Mouse (Mus musculus) heart, postnatal 0 days (tissue): ENCODE measurements at regions not wholly inside any gene's neighbourhood (a gene's known extent, or its start where the extent isn't known, plus 50 kb on each side); places are given as distances from the start of the nearest gene placed in this dataset.
A peak's percentile ranks its signal among the peaks of the same experiment; 100 is the strongest.

ENCODE experiments used
- ATAC-seq: fragments of 200-750 bp; cut with Nextera tagmentation; 2 replicates; pipeline ENCODE4 v1.8.0; 2017; ENCODE audit warnings: low read depth, moderate number of reproducible peaks, moderate library complexity; ENCODE audit not compliant: insufficient read depth
- DNase-seq: peaks from one replicate; pipeline ENCODE4 v3.0.0-alpha.2; 2016; ENCODE audit warnings: low spot score
- H3K27ac ChIP-seq: fragments of 300-500 bp; sonication (generic); 2 replicates; pipeline ENCODE4 v1.5.1; 2014; ENCODE audit warnings: low read depth, mild to moderate bottlenecking
- H3K27me3 ChIP-seq: fragments of 300-500 bp; sonication (generic); 2 replicates; pipeline ENCODE4 v1.6.1; 2014; ENCODE audit warnings: low read length, mixed read lengths; ENCODE audit not compliant: control insufficient read depth, insufficient read depth
- H3K36me3 ChIP-seq: fragments of 300-500 bp; sonication (generic); replicated peaks from 2 replicates; pipeline ENCODE4 v1.6.1; 2014; ENCODE audit warnings: low read length, mixed read lengths; ENCODE audit not compliant: control insufficient read depth, insufficient read depth
- H3K4me1 ChIP-seq: fragments of 300-500 bp; sonication (generic); 2 replicates; pipeline ENCODE4 v1.6.1; 2014; ENCODE audit warnings: antibody characterized with exemption; ENCODE audit not compliant: control insufficient read depth, insufficient read depth
- H3K4me2 ChIP-seq: fragments of 300-500 bp; sonication (generic); 2 replicates; pipeline ENCODE4 v1.6.1; 2014; ENCODE audit warnings: low read depth, mild to moderate bottlenecking, low read length, moderate library complexity
- H3K4me3 ChIP-seq: fragments of 300-500 bp; sonication (generic); 2 replicates; pipeline ENCODE4 v1.5.1; 2014; ENCODE audit warnings: low read depth, low read length
- H3K9ac ChIP-seq: fragments of 300-500 bp; sonication (generic); replicated peaks from 2 replicates; pipeline ENCODE4 v1.6.1; 2014; ENCODE audit warnings: low read depth, low read length, mixed read lengths
- H3K9me3 ChIP-seq: fragments of 300-500 bp; sonication (generic); replicated peaks from 2 replicates; pipeline ENCODE4 v1.6.1; 2016; ENCODE audit warnings: low read length; ENCODE audit not compliant: control insufficient read depth
- CTCF ChIP-seq: IDR thresholded peaks from 2 replicates; pipeline ENCODE4 v1.5.1; 2016; ENCODE audit warnings: antibody characterized with exemption, control low read depth, low read depth
- EP300 ChIP-seq: IDR thresholded peaks from 2 replicates; pipeline ENCODE4 v1.6.1; 2016; ENCODE audit warnings: antibody characterized with exemption, low read depth
- WGBS: fragments of 180-500 bp; shearing (Covaris S2); extraction: QIAGEN DNeasy Blood & Tissue Kit; methylation state at CpG from one replicate; pipeline ENCODE4 v1.1.7; 2014; 5-methylcytosine and 5-hydroxymethylcytosine counted together

GRCm38 (mm10) chr10:17003123-17003849 lies 719.7 kb upstream of the Cited2 start:
- WGBS = 48% methylated on average over 4 of the region's 4 CpGs
- Histone ChIP-seq H3K4me3 (no peak overlapping the region), H3K36me3 (no peaks in the 10 kb centered on the region), H3K4me1 (no peaks in the 10 kb centered on the region), H3K9me3 (no peaks in the 10 kb centered on the region), H3K9ac (no peak overlapping the region), H3K27me3 (no peaks in the 10 kb centered on the region), H3K4me2 (no peak overlapping the region), H3K27ac (no peak overlapping the region)
- DNase-seq (no peak), ATAC-seq (no peak)
- no peak for TF ChIP-seq CTCF
- no peak for TF ChIP-seq EP300

- Histone ChIP-seq H3K9ac (no peak overlapping the region), H3K27ac (no peak overlapping the region), H3K36me3 (no peaks in the 10 kb centered on the region), H3K27me3 (no peaks in the 10 kb centered on the region), H3K4me1 (no peaks in the 10 kb centered on the region), H3K4me2 (no peak overlapping the region), H3K4me3 (no peak overlapping the region), H3K9me3 (no peaks in the 10 kb centered on the region)
- ATAC-seq = no peak
- 73% methylated on average over 4 of the region's 4 CpGs for WGBS
- no peak for DNase-seq
- TF ChIP-seq EP300 (no peak), CTCF (no peak)
Observed at GRCm38 (mm10) chr10:17008683-17009082, 714.3 kb upstream of the Cited2 start.

GRCm38 (mm10) chr10:17010047-17010446 lies 713.0 kb upstream of the Cited2 start:
- H3K27me3 ChIP-seq = no peaks in the 10 kb centered on the region
- no peak for TF ChIP-seq CTCF
- no peak for TF ChIP-seq EP300
- H3K36me3 ChIP-seq = no peaks in the 10 kb centered on the region
- H3K4me1 ChIP-seq = no peaks in the 10 kb centered on the region
- H3K9ac ChIP-seq = no peak overlapping the region
- H3K4me2 ChIP-seq = no peak overlapping the region
- no peak overlapping the region for H3K4me3 ChIP-seq
- DNase-seq = no peak
- no peak overlapping the region for H3K27ac ChIP-seq
- ATAC-seq = no peak
- H3K9me3 ChIP-seq = no peaks in the 10 kb centered on the region
- 73% methylated on average over 3 of the region's 3 CpGs for WGBS

GRCm38 (mm10) chr10:17011876-17012275 lies 711.1 kb upstream of the Cited2 start:
- H3K9ac ChIP-seq = no peak overlapping the region
- TF ChIP-seq EP300 = no peak
- no peak for TF ChIP-seq CTCF
- H3K36me3 ChIP-seq = no peaks in the 10 kb centered on the region
- ATAC-seq (no peak), DNase-seq (no peak)
- H3K27ac ChIP-seq = no peak overlapping the region
- no peaks in the 10 kb centered on the region for H3K9me3 ChIP-seq
- H3K4me2 ChIP-seq = no peak overlapping the region
- 69% methylated on average over 2 of the region's 2 CpGs for WGBS
- H3K27me3 ChIP-seq = no peaks in the 10 kb centered on the region
- no peaks in the 10 kb centered on the region for H3K4me1 ChIP-seq
- H3K4me3 ChIP-seq = no peak overlapping the region

GRCm38 (mm10) chr10:17012541-17012975 lies 710.5 kb upstream of the Cited2 start:
- 34% methylated on average over 3 of the region's 3 CpGs for WGBS
- Histone ChIP-seq H3K4me3 (no peak overlapping the region), H3K9me3 (no peaks in the 10 kb centered on the region), H3K36me3 (no peaks in the 10 kb centered on the region), H3K4me2 (no peak overlapping the region), H3K4me1 (no peaks in the 10 kb centered on the region), H3K27me3 (no peaks in the 10 kb centered on the region), H3K9ac (no peak overlapping the region), H3K27ac (no peak overlapping the region)
- ATAC-seq (no peak), DNase-seq (peak; percentile 8)
- no peak for TF ChIP-seq CTCF
- TF ChIP-seq EP300 = no peak

GRCm38 (mm10) chr10:17014826-17015225 lies 708.2 kb upstream of the Cited2 start:
- WGBS = 75% methylated on average over 3 of the region's 3 CpGs
- no peak overlapping the region for H3K4me2 ChIP-seq
- H3K9ac ChIP-seq = no peak overlapping the region
- no peak overlapping the region for H3K4me3 ChIP-seq
- H3K9me3 ChIP-seq = no peaks in the 10 kb centered on the region
- H3K27ac ChIP-seq = no peak overlapping the region
- no peaks in the 10 kb centered on the region for H3K27me3 ChIP-seq
- no peaks in the 10 kb centered on the region for H3K4me1 ChIP-seq
- TF ChIP-seq CTCF (no peak), EP300 (no peak)
- no peak for ATAC-seq
- DNase-seq = no peak
- no peaks in the 10 kb centered on the region for H3K36me3 ChIP-seq
